Mouse (Mus musculus) stomach, postnatal 0 days (tissue): ENCODE data around the gene Rexo2.

Experiments used
- CTCF ChIP-seq: IDR thresholded peaks from 2 replicates; pipeline ENCODE4 v1.5.1; 2016; ENCODE audit warnings: antibody characterized with exemption, low read depth, mild to moderate bottlenecking, moderate library complexity
- EP300 ChIP-seq: optimal IDR thresholded peaks from 2 replicates; pipeline ENCODE3; 2016; ENCODE audit warnings: antibody characterized with exemption

GRCm38 (mm10) chr9:48476236-48477165 is 3.9 kb downstream of the Rexo2 start:
- TF ChIP-seq CTCF (no peak), EP300 (no peak)
